Mouse (Mus musculus): ENCODE measurements at regions not wholly inside any gene's neighbourhood (a gene's known extent, or its start where the extent isn't known, plus 50 kb on each side); places are given as distances from the start of the nearest gene placed in this dataset.
A peak's percentile ranks its signal among the peaks of the same experiment; 100 is the strongest.

DNA sequence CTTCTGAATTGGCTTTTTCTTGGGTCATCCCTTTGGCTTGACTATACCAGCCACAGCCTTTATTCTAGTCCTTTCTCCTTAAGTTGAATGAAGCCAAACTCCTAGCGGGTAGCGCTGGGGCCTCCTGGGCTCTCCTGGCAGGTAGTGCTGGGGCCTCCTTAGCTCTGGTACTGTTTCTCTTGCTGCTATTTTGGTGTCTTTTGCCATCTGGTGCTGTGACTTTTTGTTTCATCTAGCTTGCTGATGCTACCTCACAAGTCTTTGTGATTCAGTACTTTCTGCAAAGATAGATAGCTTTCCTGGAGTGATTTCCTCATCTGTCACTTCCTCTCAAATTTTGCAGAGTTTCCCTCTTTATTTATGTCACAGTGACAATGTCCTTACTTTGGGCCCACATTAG lies 90.1 kb downstream of the Tmem200c start:
- DNase-seq (ENCODE audit: low spot score in 2 of 2), result peak in 1 of 2 experiments; percentile 14

GRCm38 (mm10) chr17:68918228-68918627 lies 91.8 kb downstream of the Tmem200c start:
- peak; percentile 18 to 32 for DNase-seq (ENCODE audit: low spot score in 2 of 2)

DNA sequence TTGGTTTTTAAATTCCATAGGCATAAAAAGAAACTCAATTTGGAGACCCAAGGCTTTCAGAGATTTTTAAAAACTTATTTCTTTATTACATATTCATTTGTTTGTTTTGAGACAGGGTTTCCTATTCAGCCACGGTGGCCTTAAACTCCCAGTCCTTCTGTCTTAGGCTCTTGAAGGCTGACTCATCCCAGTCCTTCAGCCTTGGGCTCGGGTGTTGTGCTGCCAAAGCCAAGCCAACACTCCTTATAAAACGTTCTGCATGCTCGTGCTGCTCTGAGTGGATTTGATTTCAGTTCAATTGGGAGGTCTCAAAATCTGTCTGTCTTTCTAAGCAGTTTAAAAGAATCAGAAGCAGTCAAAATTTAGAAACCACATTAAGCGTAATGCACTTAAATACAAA lies 96.8 kb downstream of the Tmem200c start:
- no peak for DNase-seq (ENCODE audit: low spot score in 2 of 2)

- no peak for DNase-seq (ENCODE audit: low spot score in 2 of 2)
These were observed 101.0 kb downstream of the Tmem200c start for GRCm38 (mm10) chr17:68927418-68927817.

DNA sequence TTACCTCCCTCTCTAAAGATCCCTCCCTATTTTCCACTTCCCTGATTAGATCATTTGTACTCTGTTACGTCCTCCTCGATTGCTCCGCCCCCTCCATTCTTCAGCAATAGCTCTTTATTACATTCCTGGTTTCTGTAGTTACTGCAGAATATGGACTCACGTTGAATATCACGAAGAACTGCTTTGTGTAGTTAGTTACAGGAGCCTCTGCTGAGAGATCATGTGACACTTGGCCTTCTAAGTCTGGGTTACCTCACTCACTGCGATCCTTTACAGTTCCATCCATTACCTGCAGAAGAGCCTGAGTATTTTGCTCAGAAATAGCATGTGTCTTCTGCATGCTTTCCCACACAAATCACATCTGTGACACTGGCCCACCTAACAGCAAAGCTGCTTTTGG lies 102.3 kb downstream of the Tmem200c start:
- DNase-seq (ENCODE audit: low spot score in 2 of 2), result no peak

GRCm38 (mm10) chr17:68933265-68933664 lies 106.8 kb downstream of the Tmem200c start:
- peak; percentile 25 to 32 for DNase-seq (ENCODE audit: low spot score in 2 of 2)

DNA sequence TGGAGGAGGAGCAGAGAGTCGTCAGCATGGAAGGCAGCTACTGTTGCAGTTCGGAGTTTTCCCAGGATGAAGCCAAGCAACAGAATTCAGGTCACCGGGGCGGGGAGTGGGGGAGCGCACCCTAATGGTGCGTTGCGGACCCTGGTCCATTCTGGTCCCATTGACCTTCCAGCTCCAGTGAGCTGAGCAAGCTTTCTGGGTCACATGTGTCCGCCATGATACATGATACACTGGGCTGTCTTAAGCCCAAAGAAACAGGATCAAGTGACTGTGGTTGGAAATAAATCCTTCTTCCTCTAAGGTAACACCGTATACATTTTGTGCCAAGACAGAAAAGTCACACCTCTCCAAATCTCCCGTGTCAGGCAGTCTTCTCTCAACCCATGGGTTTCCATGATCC lies 107.6 kb downstream of the Tmem200c start:
- no peak for DNase-seq (ENCODE audit: low spot score in 2 of 2)

GRCm38 (mm10) chr17:68936016-68936415 lies 109.6 kb downstream of the Tmem200c start:
- DNase-seq (ENCODE audit: low spot score in 2 of 2), result no peak

- DNase-seq (ENCODE audit: low spot score in 2 of 2), result no peak
These were observed 119.2 kb upstream of the Epb41l3 start for GRCm38 (mm10) chr17:68956275-68956674.

GRCm38 (mm10) chr17:68961160-68961559 lies 114.3 kb upstream of the Epb41l3 start:
- DNase-seq (ENCODE audit: low spot score in 2 of 2), result no peak

- no peak for DNase-seq (ENCODE audit: low spot score in 2 of 2)
These were observed 99.9 kb upstream of the Epb41l3 start for GRCm38 (mm10) chr17:68975606-68976005.

GRCm38 (mm10) chr17:68978151-68978550 lies 97.3 kb upstream of the Epb41l3 start:
- no peak for DNase-seq (ENCODE audit: low spot score in 2 of 2)

GRCm38 (mm10) chr17:68981120-68981519 lies 94.4 kb upstream of the Epb41l3 start:
- peak in 1 of 2 experiments; percentile 1 for DNase-seq (ENCODE audit: low spot score in 2 of 2)

- DNase-seq (ENCODE audit: low spot score in 2 of 2), result no peak
These were observed 93.4 kb upstream of the Epb41l3 start for GRCm38 (mm10) chr17:68982094-68982493.

GRCm38 (mm10) chr17:68999913-69000312 lies 75.6 kb upstream of the Epb41l3 start:
- DNase-seq (ENCODE audit: low spot score in 2 of 2), result no peak

DNA sequence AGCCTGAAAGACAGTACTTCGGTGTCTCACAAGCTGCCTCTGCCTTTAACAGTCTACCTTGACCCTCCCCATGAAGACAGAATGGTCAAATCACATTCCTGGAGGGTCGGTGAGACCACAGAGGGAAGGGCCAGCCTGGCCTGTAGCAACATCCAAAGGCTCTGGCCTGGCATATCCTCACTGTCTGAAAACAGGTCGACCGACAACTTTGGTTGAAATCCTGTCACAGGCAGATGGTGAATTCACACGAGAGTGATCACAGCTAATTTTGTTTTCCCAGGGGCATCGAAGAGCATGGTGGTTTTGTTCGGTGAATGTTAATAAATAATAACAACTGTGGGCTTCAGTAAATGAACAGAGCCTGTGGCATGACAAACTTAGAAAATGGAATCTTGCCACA lies 71.4 kb upstream of the Epb41l3 start:
- no peak for DNase-seq (ENCODE audit: low spot score in 2 of 2)

DNA sequence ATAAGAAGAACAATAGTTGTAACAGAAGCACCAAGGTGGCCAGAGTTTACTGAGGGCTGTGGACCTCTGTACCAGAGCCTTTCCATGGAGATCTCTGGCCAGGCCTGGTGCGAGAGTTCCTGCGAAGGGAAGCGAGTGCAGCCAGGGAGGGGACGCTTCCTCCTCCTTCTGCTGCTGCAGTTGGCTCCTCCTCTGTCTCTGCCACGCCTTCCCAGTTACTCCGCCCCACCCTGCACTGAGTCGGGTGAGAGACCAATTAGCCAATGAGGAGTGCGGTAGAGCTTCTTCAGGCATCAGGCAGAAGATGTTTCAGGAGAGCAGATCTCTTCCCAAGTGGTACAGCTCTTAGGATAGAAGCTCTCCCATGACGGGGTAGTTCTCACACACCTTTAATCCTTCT lies 69.2 kb upstream of the Epb41l3 start:
- DNase-seq (ENCODE audit: low spot score in 2 of 2), result no peak
